Mouse (Mus musculus) C2C12 (cell line): Measurements from ENCODE around the gene Trim29.

Source experiments
- CTCF ChIP-seq: IDR thresholded peaks from one replicate; pipeline ENCODE4 v1.5.1; 2011; ENCODE audit not compliant: control insufficient read depth, insufficient read depth, insufficient read length
- MYOD1 ChIP-seq: IDR thresholded peaks from one replicate; pipeline ENCODE4 v1.6.1; 2011; ENCODE audit warnings: low read depth; ENCODE audit not compliant: control insufficient read depth, insufficient read length
- USF1 ChIP-seq: IDR thresholded peaks from one replicate; pipeline ENCODE4 v1.6.1; 2011; ENCODE audit warnings: low read depth, mild to moderate bottlenecking, control low read depth, moderate library complexity

GRCm38 (mm10) chr9:43384400-43384799 is 73.8 kb downstream of the Trim29 start:
- no peak for TF ChIP-seq CTCF
- TF ChIP-seq MYOD1, result no peak
- no peak for TF ChIP-seq USF1
